Mouse (Mus musculus) heart, postnatal 0 days (tissue): Measurements from ENCODE around the gene Drosha. TPM values are rescaled to one million over a fixed set of nuclear protein-coding genes. Genes with fewer than 3 reads are reported as not detected.

ENCODE experiments used
- ATAC-seq: fragments of 200-750 bp; cut with Nextera tagmentation; 2 replicates; pipeline ENCODE4 v1.8.0; 2017; ENCODE audit warnings: low read depth, moderate number of reproducible peaks, moderate library complexity; ENCODE audit not compliant: insufficient read depth
- DNase-seq: peaks from one replicate; pipeline ENCODE4 v3.0.0-alpha.2; 2016; ENCODE audit warnings: low spot score
- H3K27ac ChIP-seq: fragments of 300-500 bp; sonication (generic); 2 replicates; pipeline ENCODE4 v1.5.1; 2014; ENCODE audit warnings: low read depth, mild to moderate bottlenecking
- H3K27me3 ChIP-seq: fragments of 300-500 bp; sonication (generic); 2 replicates; pipeline ENCODE4 v1.6.1; 2014; ENCODE audit warnings: low read length, mixed read lengths; ENCODE audit not compliant: control insufficient read depth, insufficient read depth
- H3K36me3 ChIP-seq: fragments of 300-500 bp; sonication (generic); replicated peaks from 2 replicates; pipeline ENCODE4 v1.6.1; 2014; ENCODE audit warnings: low read length, mixed read lengths; ENCODE audit not compliant: control insufficient read depth, insufficient read depth
- H3K4me1 ChIP-seq: fragments of 300-500 bp; sonication (generic); 2 replicates; pipeline ENCODE4 v1.6.1; 2014; ENCODE audit warnings: antibody characterized with exemption; ENCODE audit not compliant: control insufficient read depth, insufficient read depth
- H3K4me2 ChIP-seq: fragments of 300-500 bp; sonication (generic); 2 replicates; pipeline ENCODE4 v1.6.1; 2014; ENCODE audit warnings: low read depth, mild to moderate bottlenecking, low read length, moderate library complexity
- H3K4me3 ChIP-seq: fragments of 300-500 bp; sonication (generic); 2 replicates; pipeline ENCODE4 v1.5.1; 2014; ENCODE audit warnings: low read depth, low read length
- H3K9ac ChIP-seq: fragments of 300-500 bp; sonication (generic); replicated peaks from 2 replicates; pipeline ENCODE4 v1.6.1; 2014; ENCODE audit warnings: low read depth, low read length, mixed read lengths
- H3K9me3 ChIP-seq: fragments of 300-500 bp; sonication (generic); replicated peaks from 2 replicates; pipeline ENCODE4 v1.6.1; 2016; ENCODE audit warnings: low read length; ENCODE audit not compliant: control insufficient read depth
- CTCF ChIP-seq: IDR thresholded peaks from 2 replicates; pipeline ENCODE4 v1.5.1; 2016; ENCODE audit warnings: antibody characterized with exemption, control low read depth, low read depth
- EP300 ChIP-seq: IDR thresholded peaks from 2 replicates; pipeline ENCODE4 v1.6.1; 2016; ENCODE audit warnings: antibody characterized with exemption, low read depth
- whole genome bisulfite sequencing: fragments of 180-500 bp; shearing (Covaris S2); extraction: QIAGEN DNeasy Blood & Tissue Kit; methylation state at CpG from one replicate; pipeline ENCODE4 v1.1.7; 2014; 5-methylcytosine and 5-hydroxymethylcytosine counted together
- polyA plus RNA-seq: library from polyadenylated mRNA; unstranded; fragments of >200 nt; fragmentation: Nextera tagmentation; extraction: Ambion mirVana; gene quantifications from 2 replicates; pipeline ENCODE4 v1.2.1, GENCODE M21; 2015
- total RNA-seq: library from RNA; depleted of rRNA; stranded (reverse); fragments of >200 nt; gene quantifications from 2 replicates; pipeline ENCODE4 v1.2.3, GENCODE M21; 2014; ENCODE audit warnings: low replicate concordance

Gene Drosha
- total and polyA plus RNA-seq, 2 experiments from 2014 or later, result 10.1 to 12.4 TPM

- no peak overlapping the region for H3K4me2 ChIP-seq
- H3K4me1 ChIP-seq, result no peaks in the 10 kb centered on the region
- no peak overlapping the region for H3K27ac ChIP-seq
- no peak for DNase-seq
- no peak for TF ChIP-seq CTCF
- TF ChIP-seq EP300, result no peak
- WGBS, result 69% methylated on average over 11 of the region's 11 CpGs
- no peaks in the 10 kb centered on the region for H3K27me3 ChIP-seq
- peaks cover 79% of the 10 kb centered on the region for H3K36me3 ChIP-seq
- H3K9me3 ChIP-seq, result no peaks in the 10 kb centered on the region
- no peak overlapping the region for H3K9ac ChIP-seq
- no peak for ATAC-seq
- no peak overlapping the region for H3K4me3 ChIP-seq
Measured at GRCm38 (mm10) chr15:12848196-12848975, 23.8 kb downstream of the Drosha start.

GRCm38 (mm10) chr15:12849373-12849772, 24.8 kb downstream of the Drosha start:
- no peaks in the 10 kb centered on the region for H3K27me3 ChIP-seq
- no peak overlapping the region for H3K4me2 ChIP-seq
- peaks cover 79% of the 10 kb centered on the region for H3K36me3 ChIP-seq
- H3K9me3 ChIP-seq, result no peaks in the 10 kb centered on the region
- no peak for TF ChIP-seq EP300
- peak; percentile 27 for TF ChIP-seq CTCF
- H3K4me1 ChIP-seq, result no peaks in the 10 kb centered on the region
- H3K4me3 ChIP-seq, result no peak overlapping the region
- H3K9ac ChIP-seq, result no peak overlapping the region
- DNase-seq, result no peak
- WGBS, result 72% methylated on average over 4 of the region's 4 CpGs
- no peak overlapping the region for H3K27ac ChIP-seq
- no peak for ATAC-seq

GRCm38 (mm10) chr15:12853471-12853870, 28.9 kb downstream of the Drosha start:
- H3K36me3 ChIP-seq, result peaks cover 72% of the 10 kb centered on the region
- no peak for TF ChIP-seq EP300
- no peak for TF ChIP-seq CTCF
- H3K9ac ChIP-seq, result no peak overlapping the region
- H3K27ac ChIP-seq, result no peak overlapping the region
- H3K9me3 ChIP-seq, result no peaks in the 10 kb centered on the region
- WGBS, result 91% methylated on average over 8 of the region's 8 CpGs
- DNase-seq (no peak), ATAC-seq (no peak)
- no peak overlapping the region for H3K4me3 ChIP-seq
- H3K4me1 ChIP-seq, result no peaks in the 10 kb centered on the region; the same call in 1 of the 2 replicates
- H3K27me3 ChIP-seq, result no peaks in the 10 kb centered on the region
- H3K4me2 ChIP-seq, result no peak overlapping the region

GRCm38 (mm10) chr15:12856780-12857179, 32.2 kb downstream of the Drosha start:
- ATAC-seq (no peak), DNase-seq (no peak)
- WGBS, result 96% methylated on average over 6 of the region's 6 CpGs
- Histone ChIP-seq H3K27ac (no peak overlapping the region), H3K9ac (no peak overlapping the region), H3K4me1 (no peaks in the 10 kb centered on the region; the same call in 1 of the 2 replicates), H3K4me3 (no peak overlapping the region), H3K4me2 (no peak overlapping the region), H3K36me3 (peaks cover 78% of the 10 kb centered on the region), H3K27me3 (no peaks in the 10 kb centered on the region), H3K9me3 (no peaks in the 10 kb centered on the region)
- TF ChIP-seq EP300 (no peak), CTCF (no peak)

- Histone ChIP-seq H3K36me3 (peaks cover 74% of the 10 kb centered on the region), H3K4me3 (no peak overlapping the region), H3K9ac (no peak overlapping the region), H3K27me3 (no peaks in the 10 kb centered on the region), H3K9me3 (no peaks in the 10 kb centered on the region), H3K4me1 (no peaks in the 10 kb centered on the region; the same call in 1 of the 2 replicates), H3K27ac (peak overlapping the region; percentile 51), H3K4me2 (no peak overlapping the region)
- ATAC-seq (peak; percentile 74), DNase-seq (peak; percentile 38)
- 47% methylated on average over 12 of the region's 12 CpGs for WGBS
- no peak for TF ChIP-seq CTCF
- no peak for TF ChIP-seq EP300
Measured at GRCm38 (mm10) chr15:12857840-12858516, 33.4 kb downstream of the Drosha start.
